Comparison of ENCODE assay signal across 7 mouse cellular contexts in the genomic region with DNA sequence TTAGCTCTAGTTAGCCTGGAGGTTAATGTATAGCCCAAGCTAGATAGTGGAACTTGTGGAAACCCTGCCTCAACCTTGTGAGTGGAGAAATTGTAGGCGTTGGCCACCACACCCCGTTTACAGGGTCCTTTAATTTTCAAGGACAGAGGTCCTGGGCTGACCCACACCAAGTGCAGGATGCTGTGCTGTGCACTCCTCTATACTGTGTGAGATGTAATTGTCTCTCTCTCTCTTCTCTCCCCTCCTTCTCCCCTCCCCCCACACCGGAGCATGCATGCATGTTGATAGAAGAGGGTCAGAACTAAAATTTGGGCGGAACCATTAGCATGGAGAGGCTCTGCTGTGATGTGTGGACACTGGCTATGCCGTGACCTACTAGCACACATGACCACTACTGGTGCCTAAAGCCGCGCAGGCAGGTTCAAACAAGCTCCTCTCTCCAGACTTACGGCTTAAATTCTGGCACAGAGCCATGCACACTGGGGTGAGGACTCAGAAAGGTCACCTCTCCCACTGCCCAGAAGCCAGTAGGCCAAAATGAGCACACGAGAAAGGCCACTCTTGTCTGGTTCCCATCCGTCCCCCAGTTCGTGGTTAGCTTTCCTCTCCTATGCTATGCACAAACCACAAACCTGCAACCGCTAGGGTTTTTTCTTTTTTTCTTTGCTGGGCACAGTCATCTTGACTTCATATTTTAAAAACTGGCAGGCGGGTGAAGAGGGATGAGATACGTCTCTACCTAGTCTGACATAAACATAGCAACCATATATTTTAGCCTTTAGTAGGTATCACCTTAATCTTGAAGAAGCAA. TPM values are rescaled to one million over a fixed set of nuclear protein-coding genes. Genes with fewer than 3 reads are reported as not detected.
DNase-seq lines count a peak whose midpoint lies in the region; ATAC-seq and TF ChIP-seq lines count a peak whose summit lies in the region.

No protein-coding gene starts in this region.

- no peak for ATAC-seq in G1E (ENCODE audit: extremely low read depth, insufficient number of reproducible peaks, low FRiP score, poor library complexity, severe bottlenecking)
- ATAC-seq in hindbrain, embryonic 16.5 days = peak; percentile 25; the same call in 1 of the 2 replicates
- 0 out of 2 replicates have a peak, but pooled peaks have one; percentile 16 for ATAC-seq in liver, postnatal 0 days

- H3K4me2 ChIP-seq in hindbrain, embryonic 16.5 days (ENCODE audit: low read length) = peak overlapping the region; percentile 77
- peak overlapping the region; percentile 75; the same call in 1 of the 2 replicates for H3K4me2 ChIP-seq in liver, postnatal 0 days (ENCODE audit: low read depth, low read length)

- H3K4me1 ChIP-seq in G1E (ENCODE audit: insufficient read depth, low read depth, low read length) = peaks cover 55% of the 10 kb centered on the region
- peaks cover 6% of the 10 kb centered on the region; the same call in 1 of the 2 replicates for H3K4me1 ChIP-seq in hindbrain, embryonic 16.5 days (ENCODE audit: control insufficient read depth, insufficient read depth, low read depth, low read length)
- H3K4me1 ChIP-seq in liver, postnatal 0 days (ENCODE audit: insufficient read depth) = peaks cover 5% of the 10 kb centered on the region

- H3K36me3 ChIP-seq in G1E (replicated peaks) = no peaks in the 10 kb centered on the region
- no peaks in the 10 kb centered on the region for H3K36me3 ChIP-seq in hindbrain, embryonic 16.5 days (ENCODE audit: control insufficient read depth, insufficient read depth, low read length)
- no peaks in the 10 kb centered on the region for H3K36me3 ChIP-seq in liver, postnatal 0 days (replicated peaks; ENCODE audit: insufficient read depth, low read length)

- no peak for TF ChIP-seq CTCF in G1E (IDR thresholded peaks at IDR 0.05; ENCODE audit: low read depth, low read length)
- no peak for TF ChIP-seq CTCF in liver, postnatal 0 days (IDR thresholded peaks at IDR 0.05; ENCODE audit: low read depth)

- peaks cover 39% of the 10 kb centered on the region for H3K27me3 ChIP-seq in G1E (ENCODE audit: insufficient read depth, low read length)
- H3K27me3 ChIP-seq in hindbrain, embryonic 16.5 days (replicated peaks; ENCODE audit: control insufficient read depth, insufficient read depth, low read length) = peaks cover 3% of the 10 kb centered on the region; the same call in 1 of the 2 replicates
- peaks cover 28% of the 10 kb centered on the region for H3K27me3 ChIP-seq in liver, postnatal 0 days (ENCODE audit: insufficient read depth, low read length)

- H3K9ac ChIP-seq in hindbrain, embryonic 16.5 days (ENCODE audit: low read depth, low read length) = no peak overlapping the region
- no peak overlapping the region for H3K9ac ChIP-seq in liver, postnatal 0 days (replicated peaks)

- peaks cover 5% of the 10 kb centered on the region for H3K9me3 ChIP-seq in G1E (replicated peaks)
- no peaks in the 10 kb centered on the region for H3K9me3 ChIP-seq in hindbrain, embryonic 16.5 days (ENCODE audit: control insufficient read depth, low read length)
- peaks cover 4% of the 10 kb centered on the region for H3K9me3 ChIP-seq in liver, postnatal 0 days (ENCODE audit: low read length)

- TF ChIP-seq EP300 in liver, postnatal 0 days (IDR thresholded peaks at IDR 0.05; ENCODE audit: low read depth) = no peak

- H3K4me3 ChIP-seq in G1E (ENCODE audit: low read depth, low read length) = peak overlapping the region; percentile 17; the same call in 1 of the 2 replicates
- H3K4me3 ChIP-seq in hindbrain, embryonic 16.5 days (ENCODE audit: low read length) = peak overlapping the region; percentile 48
- peak overlapping the region; percentile 52 for H3K4me3 ChIP-seq in liver, postnatal 0 days (ENCODE audit: low read depth, low read length)

- WGBS in hindbrain, embryonic 16.5 days = 58% methylated on average over 14 of the region's 14 CpGs
- 38% methylated on average over 14 of the region's 14 CpGs for WGBS in liver, postnatal 0 days (ENCODE audit: insufficient replicate concordance)

- peak; percentile 52 for DNase-seq in CD4-positive helper T cell, adult 2 months (ENCODE audit: low read depth, low spot score)
- no peak for DNase-seq in G1E (ENCODE audit: low spot score)
- DNase-seq in liver, postnatal 0 days = no peak
- no peak for DNase-seq in thymus, adult 18-20 months
- no peak for DNase-seq in spleen, postnatal 14 days (ENCODE audit: low spot score in 2 of 2)
- DNase-seq in c-Kit-positive CD71-positive TER-119-positive erythroid progenitor cells, embryonic 14.5 days (ENCODE audit: low spot score) = no peak

- H3K27ac ChIP-seq in hindbrain, embryonic 16.5 days (ENCODE audit: low read depth, low read length) = no peak overlapping the region
- H3K27ac ChIP-seq in liver, postnatal 0 days (ENCODE audit: low read depth) = no peak overlapping the region

RNA-seq across cellular contexts. Expression of a gene that starts 0.6 kb away (rescaled TPM):
- not detected in 2 replicates for total RNA-seq in G1E (2014; fragmentation: Nextera tagmentation)
- total RNA-seq in G1E (2017) = 0.11 TPM in 1 of 2 replicates, not detected in the other
- polyA plus RNA-seq in G1E (2012) = 0.09 TPM in 1 of 2 replicates, not detected in the other
- 2.5 and 3.9 TPM in 2 replicates for polyA plus RNA-seq in hindbrain, embryonic 16.5 days (2015; fragmentation: Nextera tagmentation; extraction: Ambion mirVana)
- 1.6 and 2.2 TPM in 2 replicates for polyA plus RNA-seq in liver, postnatal 0 days (2015; fragmentation: Nextera tagmentation; extraction: Ambion mirVana)

RNA-seq across cellular contexts. Expression of a gene that starts 34.3 kb away (rescaled TPM):
- total RNA-seq in G1E (2014; fragmentation: Nextera tagmentation) = 12.5 and 13.4 TPM in 2 replicates
- 18.1 and 22.1 TPM in 2 replicates for total RNA-seq in G1E (2017)
- polyA plus RNA-seq in G1E (2012) = 19.4 and 25.6 TPM in 2 replicates
- polyA plus RNA-seq in hindbrain, embryonic 16.5 days (2015; fragmentation: Nextera tagmentation; extraction: Ambion mirVana) = 3.6 and 3.9 TPM in 2 replicates
- 5.2 and 5.7 TPM in 2 replicates for polyA plus RNA-seq in liver, postnatal 0 days (2015; fragmentation: Nextera tagmentation; extraction: Ambion mirVana)

RNA-seq across cellular contexts. Expression of a gene that starts 34.3 kb away (rescaled TPM):
- total RNA-seq in G1E (2014; fragmentation: Nextera tagmentation) (33.6 and 53.0 TPM in 2 replicates), G1E (2017) (36.8 and 50.0 TPM in 2 replicates)
- 0.77 and 1.6 TPM in 2 replicates for polyA plus RNA-seq in G1E (2012)
- polyA plus RNA-seq in hindbrain, embryonic 16.5 days (2015; fragmentation: Nextera tagmentation; extraction: Ambion mirVana) = 16.2 and 16.9 TPM in 2 replicates
- 6.0 and 6.5 TPM in 2 replicates for polyA plus RNA-seq in liver, postnatal 0 days (2015; fragmentation: Nextera tagmentation; extraction: Ambion mirVana)
